Mouse (Mus musculus) G1E (cell line): Measurements from ENCODE around the gene Ccdc159.

Experiments used
- CTCF ChIP-seq: IDR thresholded peaks from 2 replicates; pipeline ENCODE4 v1.5.1; 2012; ENCODE audit warnings: low read depth, low read length, inconsistent platforms, mixed read lengths
- TAL1 ChIP-seq: conservative IDR thresholded peaks from 2 replicates; pipeline ENCODE4 v1.6.1; 2012; ENCODE audit warnings: low read depth, low read length, inconsistent platforms, mixed read lengths

- no peak for TF ChIP-seq TAL1
- TF ChIP-seq CTCF, result no peak
These were observed 2.2 kb upstream of the Ccdc159 start for GRCm38 (mm10) chr9:21925034-21925433.
